Comparison of ENCODE assay signal across 37 mouse cellular contexts in the genomic region with DNA sequence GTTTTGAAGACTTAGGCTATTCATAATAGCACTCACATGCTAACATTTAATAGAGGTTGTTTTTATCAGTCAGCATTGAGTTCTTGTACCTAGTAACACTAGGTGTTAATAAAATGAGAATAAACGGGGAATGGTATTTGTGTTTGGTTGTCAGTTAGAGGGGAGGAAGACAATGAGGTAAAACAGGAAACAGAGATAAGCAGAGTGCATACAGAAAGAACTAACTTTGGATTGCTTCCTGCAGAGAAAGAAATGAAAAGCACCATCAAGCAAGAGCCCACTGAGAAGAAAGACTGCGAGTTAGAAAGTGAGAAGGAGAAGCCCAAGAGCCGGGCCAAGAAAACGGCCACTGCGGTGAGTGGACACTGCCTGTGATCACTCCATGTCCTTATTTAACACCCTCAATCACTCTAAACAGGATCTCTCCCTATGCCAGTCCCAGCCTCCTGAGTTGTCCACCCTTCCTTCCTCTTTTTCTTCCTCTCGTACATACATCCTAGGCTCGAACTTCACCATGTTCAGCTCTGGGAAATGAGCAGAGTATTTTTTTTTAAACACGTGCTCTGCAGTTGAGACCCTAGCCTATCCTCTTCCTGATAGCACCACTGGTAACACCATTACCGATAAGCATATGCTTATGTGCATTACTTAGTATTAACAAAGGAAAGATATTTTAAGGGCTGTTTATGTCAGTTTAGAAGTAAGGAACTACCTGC. TPM values are rescaled to one million over a fixed set of nuclear protein-coding genes. Genes with fewer than 3 reads are reported as not detected.
"Had no signal": no experiment of that assay in that cellular context is flagged by ENCODE, and none has a peak within 500 bp of the region (broad histone marks: within the 10 kb centered on the region; RNA-seq: fewer than 3 reads in every experiment).

No protein-coding gene starts in this region.

- H3K9ac ChIP-seq: hindbrain, embryonic 12.5 days; hindbrain, embryonic 14.5 days; intestine, embryonic 15.5 days; limb, embryonic 13.5 days; limb, embryonic 15.5 days; liver, embryonic 12.5 days; liver, embryonic 14.5 days had no signal

- H3K27ac ChIP-seq: heart, adult 2 months; hindbrain, embryonic 10.5 days; hindbrain, embryonic 12.5 days; hindbrain, embryonic 14.5 days; intestine, embryonic 15.5 days; layer of hippocampus, adult 2 months; left cerebral cortex, adult 2 months; limb, embryonic 13.5 days; limb, embryonic 15.5 days; liver, embryonic 14.5 days had no signal

- H3K4me1 ChIP-seq: hindbrain, embryonic 10.5 days; hindbrain, embryonic 12.5 days; intestine, embryonic 15.5 days; limb, embryonic 13.5 days; limb, embryonic 15.5 days had no signal

- DNase-seq: gastrocnemius, postnatal 14 days; gastrocnemius, postnatal 36 days; heart, adult 2 months; heart, postnatal 10 days; heart, postnatal 4 days; kidney, adult 18-20 months; kidney, adult 8-10 months; kidney, postnatal 10 days; kidney, postnatal 25 days; kidney, postnatal 4 days; left cerebral cortex, postnatal 4 days had no signal

- H3K4me3 ChIP-seq: heart, adult 2 months; hindbrain, embryonic 10.5 days; hindbrain, embryonic 12.5 days; intestine, embryonic 15.5 days; layer of hippocampus, adult 2 months; left cerebral cortex, adult 2 months; limb, embryonic 13.5 days; limb, embryonic 15.5 days; liver, embryonic 12.5 days had no signal

- ATAC-seq: hindbrain, embryonic 16.5 days; inflammation-experienced regulatory T-cells, adult 6 months; intestine, embryonic 15.5 days; intestine, postnatal 0 days; liver, embryonic 12.5 days had no signal

- H3K9me3 ChIP-seq: hindbrain, embryonic 10.5 days; hindbrain, embryonic 12.5 days; intestine, embryonic 15.5 days; limb, embryonic 13.5 days; limb, embryonic 15.5 days; liver, embryonic 12.5 days had no signal

- H3K27me3 ChIP-seq: hindbrain, embryonic 12.5 days; intestine, embryonic 15.5 days; limb, embryonic 13.5 days; limb, embryonic 15.5 days; liver, embryonic 12.5 days had no signal

RNA-seq across cellular contexts. Expression of a gene that starts 48.0 kb away (rescaled TPM):
- total RNA-seq: gastrocnemius, adult 8-10 months; gastrocnemius, postnatal 14 days; gastrocnemius, postnatal 36 days; heart, adult 2 months; heart, postnatal 10 days; heart, postnatal 25 days; heart, postnatal 4 days; layer of hippocampus, adult 2 months; layer of hippocampus, postnatal 10 days; layer of hippocampus, postnatal 25 days; left cerebral cortex, adult 2 months; left cerebral cortex, postnatal 14 days; left cerebral cortex, postnatal 4 days; liver, adult 2 months had no signal
- polyA plus RNA-seq: heart, adult 2 months; heart, embryonic 11.5 days; heart, embryonic 14.5 days; heart, embryonic 16.5 days; hindbrain, embryonic 10.5 days; hindbrain, embryonic 12.5 days; hindbrain, embryonic 14.5 days; hindbrain, embryonic 16.5 days; inflammation-experienced regulatory T-cells, adult 6 months; intestine, embryonic 15.5 days; intestine, postnatal 0 days; kidney, embryonic 14.5 days; kidney, embryonic 16.5 days; limb, embryonic 11.5 days; limb, embryonic 13.5 days; limb, embryonic 15.5 days; liver, adult 2 months; liver, embryonic 12.5 days; liver, embryonic 14.5 days; liver, embryonic 16.5 days had no signal

RNA-seq across cellular contexts. Expression of a gene that starts 49.0 kb away (rescaled TPM):
- total RNA-seq: gastrocnemius, postnatal 36 days; heart, postnatal 25 days; liver, adult 2 months had no signal
- polyA plus RNA-seq: liver, adult 2 months had no signal
